Mouse (Mus musculus): Measurements from ENCODE around the gene Kdelr1. TPM values are rescaled to one million over a fixed set of nuclear protein-coding genes. Genes with fewer than 3 reads are reported as not detected.

The Kdelr1 gene
- polyA plus RNA-seq, 1 experiment from 2014 or later = 55.5 TPM

- no peaks in the 10 kb centered on the region for H3K4me1 ChIP-seq (replicated peaks)
These were observed 21.9 kb upstream of the Kdelr1 start for GRCm38 (mm10) chr7:45850661-45851060.

GRCm38 (mm10) chr7:45853089-45853488 is 19.5 kb upstream of the Kdelr1 start:
- Histone ChIP-seq H3K27me3 (replicated peaks) (peaks cover 60% of the 10 kb centered on the region), H3K36me3 (no peaks in the 10 kb centered on the region), H3K27ac (ENCODE audit: poor library complexity, severe bottlenecking) (no peak overlapping the region), H3K9ac (no peak overlapping the region), H3K4me1 (replicated peaks) (peaks cover 15% of the 10 kb centered on the region), H3K9me3 (replicated peaks) (no peaks in the 10 kb centered on the region), H3K4me3 (no peak overlapping the region), H3K4me2 (no peak overlapping the region)
- 79% methylated on average over 12 of the region's 12 CpGs for WGBS
- no peak for ATAC-seq (ENCODE audit: insufficient number of reproducible peaks, low FRiP score)

More at GRCm38 (mm10) chr7:45850661-45851060, 21.9 kb upstream of the Kdelr1 start:
- Histone ChIP-seq H3K9me3 (replicated peaks) (no peaks in the 10 kb centered on the region), H3K36me3 (no peaks in the 10 kb centered on the region), H3K4me2 (no peak overlapping the region), H3K4me3 (no peak overlapping the region), H3K27me3 (replicated peaks) (peaks cover 43% of the 10 kb centered on the region), H3K27ac (ENCODE audit: poor library complexity, severe bottlenecking) (no peak overlapping the region), H3K9ac (no peak overlapping the region)
- 44% methylated on average over 3 of the region's 3 CpGs for WGBS
- no peak for ATAC-seq (ENCODE audit: insufficient number of reproducible peaks, low FRiP score)

- WGBS = under 1% methylated on average over 30 of the region's 30 CpGs
- Histone ChIP-seq H3K4me3 (peak overlapping the region; percentile 42), H3K9ac (peak overlapping the region; percentile 50), H3K27me3 (replicated peaks) (peaks cover 76% of the 10 kb centered on the region), H3K4me2 (peak overlapping the region; percentile 79), H3K4me1 (replicated peaks) (peaks cover 15% of the 10 kb centered on the region), H3K9me3 (replicated peaks) (no peaks in the 10 kb centered on the region), H3K27ac (ENCODE audit: poor library complexity, severe bottlenecking) (no peak overlapping the region), H3K36me3 (no peaks in the 10 kb centered on the region)
- ATAC-seq (ENCODE audit: insufficient number of reproducible peaks, low FRiP score) = peak; percentile 37; the same call in 1 of the 2 replicates
These were observed 15.3 kb upstream of the Kdelr1 start for GRCm38 (mm10) chr7:45856950-45857901.

GRCm38 (mm10) chr7:45859008-45859407 is 13.6 kb upstream of the Kdelr1 start:
- Histone ChIP-seq H3K27me3 (replicated peaks) (peaks cover 83% of the 10 kb centered on the region), H3K9ac (no peak overlapping the region), H3K4me1 (replicated peaks) (peaks cover 15% of the 10 kb centered on the region), H3K4me3 (no peak overlapping the region), H3K4me2 (no peak overlapping the region), H3K36me3 (no peaks in the 10 kb centered on the region), H3K9me3 (replicated peaks) (no peaks in the 10 kb centered on the region), H3K27ac (ENCODE audit: poor library complexity, severe bottlenecking) (no peak overlapping the region)
- no peak for ATAC-seq (ENCODE audit: insufficient number of reproducible peaks, low FRiP score)
- 54% methylated on average over 4 of the region's 4 CpGs for WGBS

- WGBS = 79% methylated on average over 7 of the region's 7 CpGs
These were observed 9.8 kb upstream of the Kdelr1 start for GRCm38 (mm10) chr7:45862804-45863203.

GRCm38 (mm10) chr7:45864435-45864834 is 8.1 kb upstream of the Kdelr1 start:
- Histone ChIP-seq H3K9me3 (replicated peaks) (no peaks in the 10 kb centered on the region), H3K9ac (no peak overlapping the region), H3K27ac (ENCODE audit: poor library complexity, severe bottlenecking) (no peak overlapping the region), H3K4me1 (replicated peaks) (peaks cover 30% of the 10 kb centered on the region), H3K4me2 (no peak overlapping the region), H3K4me3 (no peak overlapping the region), H3K36me3 (no peaks in the 10 kb centered on the region), H3K27me3 (replicated peaks) (peaks cover 59% of the 10 kb centered on the region)
- 54% methylated on average over 3 of the region's 3 CpGs for WGBS
- ATAC-seq (ENCODE audit: insufficient number of reproducible peaks, low FRiP score) = no peak

More at GRCm38 (mm10) chr7:45862804-45863203, 9.8 kb upstream of the Kdelr1 start:
- H3K27ac ChIP-seq (ENCODE audit: poor library complexity, severe bottlenecking) = no peak overlapping the region
- H3K4me2 ChIP-seq = no peak overlapping the region
- H3K36me3 ChIP-seq = no peaks in the 10 kb centered on the region
- H3K27me3 ChIP-seq (replicated peaks) = peaks cover 59% of the 10 kb centered on the region
- H3K9me3 ChIP-seq (replicated peaks) = no peaks in the 10 kb centered on the region
- no peak for ATAC-seq (ENCODE audit: insufficient number of reproducible peaks, low FRiP score)
- H3K4me3 ChIP-seq = no peak overlapping the region
- H3K4me1 ChIP-seq (replicated peaks) = peaks cover 16% of the 10 kb centered on the region
- H3K9ac ChIP-seq = no peak overlapping the region

GRCm38 (mm10) chr7:45865925-45866910 is 6.4 kb upstream of the Kdelr1 start:
- Histone ChIP-seq H3K27ac (ENCODE audit: poor library complexity, severe bottlenecking) (no peak overlapping the region), H3K4me1 (replicated peaks) (peaks cover 44% of the 10 kb centered on the region), H3K4me3 (peak overlapping the region; percentile 69), H3K27me3 (replicated peaks) (peaks cover 61% of the 10 kb centered on the region), H3K36me3 (no peaks in the 10 kb centered on the region), H3K9ac (peak overlapping the region; percentile 88), H3K9me3 (replicated peaks) (no peaks in the 10 kb centered on the region), H3K4me2 (peak overlapping the region; percentile 88)
- ATAC-seq (ENCODE audit: insufficient number of reproducible peaks, low FRiP score) = peak; percentile 69
- under 1% methylated on average over 117 of the region's 117 CpGs for WGBS

- Histone ChIP-seq H3K4me2 (no peak overlapping the region), H3K36me3 (no peaks in the 10 kb centered on the region), H3K9ac (no peak overlapping the region), H3K27me3 (replicated peaks) (peaks cover 57% of the 10 kb centered on the region), H3K4me1 (replicated peaks) (peaks cover 44% of the 10 kb centered on the region), H3K9me3 (replicated peaks) (no peaks in the 10 kb centered on the region), H3K4me3 (no peak overlapping the region), H3K27ac (ENCODE audit: poor library complexity, severe bottlenecking) (no peak overlapping the region)
- no peak for ATAC-seq (ENCODE audit: insufficient number of reproducible peaks, low FRiP score)
- WGBS = 23% methylated on average over 2 of the region's 2 CpGs
These were observed 4.7 kb upstream of the Kdelr1 start for GRCm38 (mm10) chr7:45867871-45868270.

- Histone ChIP-seq H3K27me3 (replicated peaks) (peaks cover 53% of the 10 kb centered on the region), H3K4me1 (replicated peaks) (peaks cover 52% of the 10 kb centered on the region), H3K27ac (ENCODE audit: poor library complexity, severe bottlenecking) (no peak overlapping the region), H3K4me2 (peak overlapping the region; percentile 66), H3K36me3 (0 out of 2 replicates have a peak, but pooled peaks cover 2% of the 10 kb centered on the region), H3K4me3 (peak overlapping the region; percentile 26), H3K9me3 (replicated peaks) (no peaks in the 10 kb centered on the region), H3K9ac (peak overlapping the region; percentile 60)
- ATAC-seq (ENCODE audit: insufficient number of reproducible peaks, low FRiP score) = no peak
- WGBS = 17% methylated on average over 8 of the region's 8 CpGs
These were observed 3.4 kb upstream of the Kdelr1 start for GRCm38 (mm10) chr7:45869107-45869670.

- Histone ChIP-seq H3K27me3 (replicated peaks) (peaks cover 53% of the 10 kb centered on the region), H3K27ac (ENCODE audit: poor library complexity, severe bottlenecking) (no peak overlapping the region), H3K4me3 (peak overlapping the region; percentile 26), H3K9ac (peak overlapping the region; percentile 60), H3K4me1 (replicated peaks) (peaks cover 58% of the 10 kb centered on the region), H3K4me2 (peak overlapping the region; percentile 66), H3K36me3 (peaks cover 8% of the 10 kb centered on the region; the same call in 1 of the 2 replicates), H3K9me3 (replicated peaks) (no peaks in the 10 kb centered on the region)
- ATAC-seq (ENCODE audit: insufficient number of reproducible peaks, low FRiP score) = no peak
- under 1% methylated on average over 13 of the region's 14 CpGs for WGBS
These were observed 2.8 kb upstream of the Kdelr1 start for GRCm38 (mm10) chr7:45869787-45870186.
